Mouse (Mus musculus) left cerebral cortex, postnatal 25 days (tissue): Measurements from ENCODE around the gene Map3k9. TPM values are rescaled to one million over a fixed set of nuclear protein-coding genes. Genes with fewer than 3 reads are reported as not detected.

Experiments used
- DNase-seq, 2 experiments: peaks; one replicate each; pipeline ENCODE4 v3.0.0; 2022; ENCODE audit warnings: low spot score in 2 of 2, mixed read lengths in 1 of 2
- intact Hi-C: fragments of 180-260 bp; cut with DNase I; formaldehyde crosslinking; loops from one replicate; pipeline ENCODE4 v1.15.1; 2025
- total RNA-seq, 2 experiments: library from RNA; stranded (reverse); gene quantifications; 2 replicates each; pipeline ENCODE4 v1.2.3; 2021

Gene Map3k9
- total RNA-seq: 10 to 100 TPM; 57.9 to 62.6 TPM

GRCm38 (mm10) chr12:81781105-81781909 is at the start of gene Map3k9:
Map3k9 (minus strand) TSS chr12:81781175.
- peak; percentile 96 to 97 for DNase-seq
- intact Hi-C loops: loop anchor here (2.0 to 5.0 kb wide), 2 partner anchors 44 to 151 kb away; partner anchors contain the start of gene Ttc9

GRCm38 (mm10) chr12:81828355-81828754 is 47.4 kb upstream of the Map3k9 start:
- intact Hi-C loops: no loop called here

GRCm38 (mm10) chr12:81822778-81823480 is 42.0 kb upstream of the Map3k9 start:
- no peak for DNase-seq

More at GRCm38 (mm10) chr12:81828355-81828754, 47.4 kb upstream of the Map3k9 start:
- no peak for DNase-seq

GRCm38 (mm10) chr12:81822176-81822575 is 41.2 kb upstream of the Map3k9 start:
- intact Hi-C loops: no loop called here
- no peak for DNase-seq

More at GRCm38 (mm10) chr12:81822778-81823480, 42.0 kb upstream of the Map3k9 start:
- intact Hi-C loops: no loop called here

GRCm38 (mm10) chr12:81820700-81821099 is 39.7 kb upstream of the Map3k9 start:
- intact Hi-C loops: no loop called here
- DNase-seq: peak in 1 of 2 experiments; percentile 73

GRCm38 (mm10) chr12:81817126-81817505 is 36.1 kb upstream of the Map3k9 start:
- no peak for DNase-seq

GRCm38 (mm10) chr12:81816330-81817125 is 35.6 kb upstream of the Map3k9 start:
- no peak for DNase-seq
- intact Hi-C loops: no loop called here

More at GRCm38 (mm10) chr12:81817126-81817505, 36.1 kb upstream of the Map3k9 start:
- intact Hi-C loops: no loop called here

- intact Hi-C loops: no loop called here
- DNase-seq: no peak
Observed at GRCm38 (mm10) chr12:81814742-81815141, 33.8 kb upstream of the Map3k9 start.

GRCm38 (mm10) chr12:81810417-81810816 is 29.4 kb upstream of the Map3k9 start:
- intact Hi-C loops: no loop called here
- DNase-seq: no peak

- no peak for DNase-seq
- intact Hi-C loops: no loop called here
Observed at GRCm38 (mm10) chr12:81808596-81808995, 27.6 kb upstream of the Map3k9 start.

GRCm38 (mm10) chr12:81807953-81808352 is 27.0 kb upstream of the Map3k9 start:
- intact Hi-C loops: no loop called here
- DNase-seq: no peak

GRCm38 (mm10) chr12:81807529-81807837 is 26.5 kb upstream of the Map3k9 start:
- intact Hi-C loops: no loop called here
- no peak for DNase-seq

- intact Hi-C loops: no loop called here
- DNase-seq: no peak
Observed at GRCm38 (mm10) chr12:81806759-81807528, 26.0 kb upstream of the Map3k9 start.

GRCm38 (mm10) chr12:81806114-81806513 is 25.1 kb upstream of the Map3k9 start:
- DNase-seq: no peak
- intact Hi-C loops: no loop called here

GRCm38 (mm10) chr12:81803803-81804202 is 22.8 kb upstream of the Map3k9 start:
- intact Hi-C loops: no loop called here
- DNase-seq: no peak

GRCm38 (mm10) chr12:81803016-81803415 is 22.0 kb upstream of the Map3k9 start:
- DNase-seq: no peak
- intact Hi-C loops: no loop called here

GRCm38 (mm10) chr12:81801134-81801533 is 20.2 kb upstream of the Map3k9 start:
- no peak for DNase-seq
- intact Hi-C loops: no loop called here

- intact Hi-C loops: loop anchor here (1.0 to 5.0 kb wide), 3 partner anchors 66 to 176 kb away; partner anchors contain the start of gene Pcnx
Observed at GRCm38 (mm10) chr12:81796541-81796940, 15.6 kb upstream of the Map3k9 start.

GRCm38 (mm10) chr12:81792511-81793218 is 11.7 kb upstream of the Map3k9 start:
- intact Hi-C loops: no loop called here
- no peak for DNase-seq

More at GRCm38 (mm10) chr12:81796541-81796940, 15.6 kb upstream of the Map3k9 start:
- DNase-seq: peak; percentile 74 to 80
